Mouse (Mus musculus) embryonic facial prominence, embryonic 15.5 days (tissue): ENCODE measurements around the gene Zic2. TPM values are rescaled to one million over a fixed set of nuclear protein-coding genes. Genes with fewer than 3 reads are reported as not detected.

ENCODE experiments used
- ATAC-seq: fragments of 200-750 bp; cut with Nextera tagmentation; 2 replicates; pipeline ENCODE4 v1.8.0; 2017; ENCODE audit warnings: low read depth, moderate TSS enrichment; ENCODE audit not compliant: insufficient number of reproducible peaks, low FRiP score, low TSS enrichment
- H3K27ac ChIP-seq: fragments of 300-500 bp; sonication (generic); replicated peaks from 2 replicates; pipeline ENCODE4 v1.5.1; 2015; ENCODE audit warnings: mild to moderate bottlenecking, inconsistent platforms
- H3K27me3 ChIP-seq: fragments of 300-500 bp; sonication (generic); 2 replicates; pipeline ENCODE4 v1.6.1; 2015; ENCODE audit warnings: inconsistent platforms
- H3K36me3 ChIP-seq: fragments of 300-500 bp; sonication (generic); 2 replicates; pipeline ENCODE4 v1.6.1; 2015; ENCODE audit warnings: mild to moderate bottlenecking, inconsistent platforms
- H3K4me1 ChIP-seq: fragments of 300-500 bp; sonication (generic); 2 replicates; pipeline ENCODE4 v1.6.1; 2015; ENCODE audit warnings: inconsistent platforms
- H3K4me2 ChIP-seq: fragments of 300-500 bp; sonication (generic); replicated peaks from 2 replicates; pipeline ENCODE4 v1.6.1; 2015; ENCODE audit warnings: mild to moderate bottlenecking, inconsistent platforms
- H3K4me3 ChIP-seq: fragments of 300-500 bp; sonication (generic); replicated peaks from 2 replicates; pipeline ENCODE4 v1.5.1; 2015; ENCODE audit warnings: mild to moderate bottlenecking, inconsistent platforms
- H3K9ac ChIP-seq: fragments of 300-500 bp; sonication (generic); 2 replicates; pipeline ENCODE4 v1.6.1; 2015; ENCODE audit warnings: inconsistent platforms
- H3K9me3 ChIP-seq: fragments of 300-500 bp; sonication (generic); replicated peaks from 2 replicates; pipeline ENCODE4 v1.6.1; 2016; ENCODE audit warnings: inconsistent platforms
- WGBS: fragments of 180-500 bp; shearing (Covaris S2); methylation state at CpG from one replicate; pipeline ENCODE4 v1.1.7; 2015; 5-methylcytosine and 5-hydroxymethylcytosine counted together
- polyA plus RNA-seq: library from polyadenylated mRNA; unstranded; fragments of >200 nt; fragmentation: Nextera tagmentation; extraction: Ambion mirVana; gene quantifications from 2 replicates; pipeline ENCODE4 v1.2.1, GENCODE M21; 2015

Gene Zic2
- polyA plus RNA-seq = 0.09 and 0.32 TPM in 2 replicates

DNA sequence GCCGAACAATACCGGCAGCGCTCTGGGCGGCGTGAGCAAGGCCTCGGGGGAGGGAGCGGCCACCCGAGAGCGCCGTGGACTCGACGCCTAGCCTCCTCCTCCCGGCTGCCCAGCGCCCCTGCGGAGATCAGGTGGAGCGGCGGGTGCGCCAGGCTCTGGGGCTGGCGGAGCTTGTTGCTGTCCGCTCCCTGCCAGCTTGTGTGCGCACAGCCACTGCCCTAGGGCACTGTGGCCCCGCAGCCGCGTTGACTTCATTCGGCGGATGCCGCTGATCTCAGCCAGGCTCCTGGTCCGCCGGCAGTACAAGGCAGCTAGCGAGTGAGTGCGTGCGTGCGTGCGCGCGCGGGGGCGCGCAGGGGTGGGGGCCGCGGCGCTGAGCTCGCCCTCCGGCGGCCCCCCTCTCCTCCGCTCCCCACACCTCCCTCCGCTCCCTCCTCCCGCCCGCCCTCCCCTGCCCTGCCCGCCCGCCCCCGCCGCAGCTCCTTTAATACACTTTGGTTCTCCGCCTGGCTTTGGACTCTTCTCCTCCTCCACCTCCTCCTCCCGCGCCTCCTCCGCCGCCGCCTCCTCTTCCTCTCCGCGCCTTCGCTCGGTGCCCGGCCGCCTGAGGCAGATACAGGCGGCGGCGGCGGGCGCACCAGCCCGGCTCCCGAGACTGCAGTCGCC, at the start of gene Zic2:
Gene Zic2, plus strand, starts transcription at position 545 of the 666 bp plus-strand sequence.
- Histone ChIP-seq H3K9me3 (no peaks in the 10 kb centered on the region), H3K4me3 (peak within 1 kb of the TSS; percentile 44), H3K27me3 (peaks cover 92% of the 10 kb centered on the region), H3K27ac (no peak within 1 kb of the TSS), H3K4me2 (peak within 1 kb of the TSS; percentile 77), H3K4me1 (peaks cover 36% of the 10 kb centered on the region), H3K36me3 (no peaks in the 10 kb centered on the region), H3K9ac (no peak within 1 kb of the TSS)
- under 1% methylated on average over 57 of the region's 73 CpGs for WGBS
- ATAC-seq = no peak

GRCm38 (mm10) chr14:122426529-122427203, 48.6 kb upstream of the Zic2 start:
- Histone ChIP-seq H3K9me3 (no peaks in the 10 kb centered on the region), H3K4me2 (no peak overlapping the region), H3K4me1 (peaks cover 10% of the 10 kb centered on the region), H3K27ac (no peak overlapping the region), H3K36me3 (no peaks in the 10 kb centered on the region), H3K27me3 (no peaks in the 10 kb centered on the region; the same call in 1 of the 2 replicates), H3K9ac (no peak overlapping the region), H3K4me3 (no peak overlapping the region)
- peak; percentile 27; the same call in 1 of the 2 replicates for ATAC-seq
- WGBS = 40% methylated on average over 10 of the region's 10 CpGs

- no peak overlapping the region for H3K4me2 ChIP-seq
- ATAC-seq = no peak
- H3K9me3 ChIP-seq = no peaks in the 10 kb centered on the region
- no peak overlapping the region for H3K27ac ChIP-seq
- H3K27me3 ChIP-seq = no peaks in the 10 kb centered on the region; the same call in 1 of the 2 replicates
- H3K9ac ChIP-seq = no peak overlapping the region
- 32% methylated on average over 8 of the region's 8 CpGs for WGBS
- H3K36me3 ChIP-seq = no peaks in the 10 kb centered on the region
- no peak overlapping the region for H3K4me3 ChIP-seq
- H3K4me1 ChIP-seq = peaks cover 10% of the 10 kb centered on the region
Measured at GRCm38 (mm10) chr14:122427204-122427560, 48.1 kb upstream of the Zic2 start.

DNA sequence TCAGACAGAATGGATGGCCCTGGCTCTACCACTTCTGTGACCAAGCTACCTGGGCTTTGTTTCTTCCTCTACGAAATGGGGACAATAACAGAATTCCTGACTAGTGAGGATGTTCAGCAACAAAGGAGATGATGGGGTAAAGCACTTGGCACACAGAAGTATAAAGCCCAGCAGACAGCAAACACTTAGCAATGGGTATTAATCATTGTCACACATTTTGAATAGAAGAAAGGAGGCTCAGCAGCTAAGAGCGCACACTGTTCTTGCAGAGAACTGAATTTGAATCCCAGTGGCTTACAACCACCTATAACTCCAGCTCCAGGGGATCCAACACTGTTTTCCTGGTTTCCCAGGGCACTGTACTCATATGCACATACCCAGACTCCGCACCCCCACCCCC, 47.6 kb upstream of the Zic2 start:
- peaks cover 10% of the 10 kb centered on the region for H3K4me1 ChIP-seq
- H3K27me3 ChIP-seq = no peaks in the 10 kb centered on the region; the same call in 1 of the 2 replicates
- H3K4me3 ChIP-seq = no peak overlapping the region
- H3K27ac ChIP-seq = no peak overlapping the region
- no peak for ATAC-seq
- H3K36me3 ChIP-seq = no peaks in the 10 kb centered on the region
- WGBS = 88% methylated on average over 3 of the region's 3 CpGs
- no peaks in the 10 kb centered on the region for H3K9me3 ChIP-seq
- H3K4me2 ChIP-seq = no peak overlapping the region
- no peak overlapping the region for H3K9ac ChIP-seq

DNA sequence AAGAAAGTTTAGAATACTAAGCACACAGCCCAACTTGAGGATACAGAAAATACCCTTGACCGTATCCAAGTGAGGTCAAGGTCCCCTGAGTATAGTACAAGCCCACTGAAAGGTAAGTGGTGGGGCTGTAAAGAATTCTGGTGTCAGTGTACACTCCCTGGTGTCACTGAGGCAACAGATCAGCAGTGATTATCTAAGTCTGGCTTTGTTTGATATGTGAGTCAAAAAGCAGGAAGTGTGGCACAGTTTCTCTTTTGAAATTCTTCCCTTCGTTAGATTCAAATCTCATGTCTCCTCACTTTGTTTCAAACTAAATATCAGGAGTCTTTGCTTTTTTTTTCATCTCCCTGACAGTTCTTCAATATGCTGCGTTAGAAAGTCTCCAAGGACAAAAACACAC, 42.7 kb upstream of the Zic2 start:
- Histone ChIP-seq H3K36me3 (no peaks in the 10 kb centered on the region), H3K27ac (no peak overlapping the region), H3K27me3 (no peaks in the 10 kb centered on the region; the same call in 1 of the 2 replicates), H3K9me3 (no peaks in the 10 kb centered on the region), H3K9ac (no peak overlapping the region), H3K4me2 (no peak overlapping the region), H3K4me3 (no peak overlapping the region), H3K4me1 (no peaks in the 10 kb centered on the region)
- WGBS = 51% methylated on average over 3 of the region's 3 CpGs
- ATAC-seq = no peak

GRCm38 (mm10) chr14:122434039-122434438, 41.2 kb upstream of the Zic2 start:
- Histone ChIP-seq H3K27me3 (no peaks in the 10 kb centered on the region; the same call in 1 of the 2 replicates), H3K4me2 (no peak overlapping the region), H3K27ac (no peak overlapping the region), H3K9ac (no peak overlapping the region), H3K4me1 (no peaks in the 10 kb centered on the region), H3K4me3 (no peak overlapping the region), H3K9me3 (no peaks in the 10 kb centered on the region), H3K36me3 (no peaks in the 10 kb centered on the region)
- ATAC-seq = no peak
- 86% methylated on average over 10 of the region's 10 CpGs for WGBS

- H3K36me3 ChIP-seq = no peaks in the 10 kb centered on the region
- H3K9ac ChIP-seq = no peak overlapping the region
- H3K4me3 ChIP-seq = no peak overlapping the region
- H3K4me2 ChIP-seq = no peak overlapping the region
- 65% methylated on average over 10 of the region's 10 CpGs for WGBS
- no peak for ATAC-seq
- no peaks in the 10 kb centered on the region; the same call in 1 of the 2 replicates for H3K27me3 ChIP-seq
- no peaks in the 10 kb centered on the region for H3K9me3 ChIP-seq
- peaks cover 4% of the 10 kb centered on the region; the same call in 1 of the 2 replicates for H3K4me1 ChIP-seq
- H3K27ac ChIP-seq = no peak overlapping the region
Measured at GRCm38 (mm10) chr14:122436850-122437249, 38.4 kb upstream of the Zic2 start.

GRCm38 (mm10) chr14:122449601-122450495, 25.4 kb upstream of the Zic2 start:
- H3K36me3 ChIP-seq = no peaks in the 10 kb centered on the region
- WGBS = 7% methylated on average over 29 of the region's 29 CpGs
- H3K4me3 ChIP-seq = peak overlapping the region; percentile 45
- no peak overlapping the region for H3K27ac ChIP-seq
- H3K4me1 ChIP-seq = peaks cover 27% of the 10 kb centered on the region
- H3K9ac ChIP-seq = no peak overlapping the region
- H3K27me3 ChIP-seq = peaks cover 64% of the 10 kb centered on the region
- H3K9me3 ChIP-seq = no peaks in the 10 kb centered on the region
- peak overlapping the region; percentile 85 for H3K4me2 ChIP-seq
- no peak for ATAC-seq

GRCm38 (mm10) chr14:122450496-122451382, 24.5 kb upstream of the Zic2 start, which contains the start of gene Gm5089:
Gm5089 (minus strand) TSS chr14:122451115.
- Histone ChIP-seq H3K27me3 (peaks cover 72% of the 10 kb centered on the region), H3K27ac (no peak within 1 kb of the TSS), H3K4me2 (peak within 1 kb of the TSS; percentile 85), H3K4me3 (peak within 1 kb of the TSS; percentile 45), H3K4me1 (peaks cover 27% of the 10 kb centered on the region), H3K36me3 (no peaks in the 10 kb centered on the region), H3K9ac (peak within 1 kb of the TSS; percentile 33; the same call in 1 of the 2 replicates), H3K9me3 (no peaks in the 10 kb centered on the region)
- peak; percentile 29; the same call in 1 of the 2 replicates for ATAC-seq
- 2% methylated on average over 59 of the region's 59 CpGs for WGBS

GRCm38 (mm10) chr14:122451551-122452145, 23.6 kb upstream of the Zic2 start:
- Histone ChIP-seq H3K27ac (no peak overlapping the region), H3K36me3 (no peaks in the 10 kb centered on the region), H3K27me3 (peaks cover 78% of the 10 kb centered on the region), H3K9me3 (no peaks in the 10 kb centered on the region), H3K4me1 (peaks cover 27% of the 10 kb centered on the region), H3K4me3 (no peak overlapping the region), H3K9ac (no peak overlapping the region), H3K4me2 (0 out of 2 replicates have a peak overlapping the region, but pooled peaks have one; percentile 85)
- 64% methylated on average over 5 of the region's 5 CpGs for WGBS
- no peak for ATAC-seq
